Mouse (Mus musculus) layer of hippocampus, postnatal 25 days (tissue): Measurements from ENCODE around the gene Erbb3. TPM values are rescaled to one million over a fixed set of nuclear protein-coding genes. Genes with fewer than 3 reads are reported as not detected.
A peak's percentile ranks its signal among the peaks of the same experiment; 100 is the strongest.

ENCODE experiments used
- DNase-seq, 2 experiments: peaks; one replicate each; pipeline ENCODE4 v3.0.0; 2022; ENCODE audit warnings: mixed read lengths in 2 of 2, low spot score in 1 of 2; ENCODE audit errors: extremely low spot score in 1 of 2
- microRNA-seq, 2 experiments: library from miRNA; unstranded; fragments of <30 nt; microRNA quantifications; one replicate each; pipeline ENCODE4 v1.2.0; 2021
- total RNA-seq, 2 experiments: library from RNA; stranded (reverse); gene quantifications; 2 replicates each; pipeline ENCODE4 v1.2.3; 2021

The Erbb3 gene
- total RNA-seq, 2 experiments from 2014 or later = 9.7 to 10.0 TPM

GRCm38 (mm10) chr10:128535624-128536265, 53.7 kb downstream of the Erbb3 start:
- no peak for DNase-seq

- DNase-seq = no peak
Observed at GRCm38 (mm10) chr10:128535206-128535605, 54.2 kb downstream of the Erbb3 start.

- DNase-seq = no peak
Observed at GRCm38 (mm10) chr10:128526366-128527356, 62.8 kb downstream of the Erbb3 start.

- peak; percentile 52 to 58 for DNase-seq
Observed at GRCm38 (mm10) chr10:128525671-128526308, 63.7 kb downstream of the Erbb3 start, which contains the start of gene Esyt1. Esyt1 (minus strand) TSS chr10:128525871.

GRCm38 (mm10) chr10:128524732-128525662, 64.5 kb downstream of the Erbb3 start:
- no peak for DNase-seq

- DNase-seq = no peak
Observed at GRCm38 (mm10) chr10:128524111-128524731, 65.2 kb downstream of the Erbb3 start.

- DNase-seq = no peak
Observed at GRCm38 (mm10) chr10:128522351-128522750, 67.1 kb downstream of the Erbb3 start.

GRCm38 (mm10) chr10:128520591-128520990, 68.9 kb downstream of the Erbb3 start:
- DNase-seq = no peak

- DNase-seq = peak in 1 of 2 experiments; percentile 52
Observed at GRCm38 (mm10) chr10:128518833-128519232, 70.6 kb downstream of the Erbb3 start.

Small RNAs within 50 kb of the gene (microRNA-seq; reads per million reads assigned to microRNA genes)
- gene Gm47275 = 0 reads per million in 2 experiments
- gene Mir6917 = 0.20 to 0.37 reads per million in 2 experiments

Other genes starting within 250 kb of the Erbb3 start
- 10 to 100 TPM; 52.9 to 53.5 TPM for gene Coq10a, start 220.7 kb downstream of the Erbb3 start, total RNA-seq
- gene Ankrd52, start 212.5 kb downstream of the Erbb3 start, total RNA-seq = 10 to 100 TPM; 54.7 to 69.5 TPM
- gene Slc39a5, start 188.4 kb downstream of the Erbb3 start, total RNA-seq = not detected
- 100 to 1,000 TPM in 1 of 2 experiments, 10 to 100 TPM in 1; 96.7 to 101 TPM for gene Nabp2, start 178.2 kb downstream of the Erbb3 start, total RNA-seq
- gene Rnf41, start 178.0 kb downstream of the Erbb3 start, total RNA-seq = 10 to 100 TPM; 68.0 to 76.9 TPM
- 100 to 1,000 TPM; 228 to 242 TPM for gene Smarcc2, start 130.4 kb downstream of the Erbb3 start, total RNA-seq
- 100 to 1,000 TPM; 551 to 619 TPM for gene Myl6, start 95.5 kb downstream of the Erbb3 start, total RNA-seq
- gene Myl6b, start 91.0 kb downstream of the Erbb3 start, total RNA-seq = 10 to 100 TPM; 17.4 to 18.9 TPM
- 1 to 10 TPM; 4.6 to 5.0 TPM for gene Esyt1, start 63.8 kb downstream of the Erbb3 start, total RNA-seq
- 10 to 100 TPM; 13.2 to 14.8 TPM for gene Zc3h10, start 41.9 kb downstream of the Erbb3 start, total RNA-seq
- 1,000 to 10,000 TPM; 1,459 to 1,623 TPM for gene Rpl41, start 40.3 kb downstream of the Erbb3 start, total RNA-seq
- 10 to 100 TPM; 62.9 to 65.3 TPM for gene Pa2g4, start 23.7 kb downstream of the Erbb3 start, total RNA-seq
- gene Rps26, start 37.1 kb upstream of the Erbb3 start, total RNA-seq = 100 to 1,000 TPM; 321 to 324 TPM
- gene Ikzf4, start 56.3 kb upstream of the Erbb3 start, total RNA-seq = 10 to 100 TPM; 10.7 to 17.2 TPM
- 10 to 100 TPM; 11.4 to 13.3 TPM for gene Suox, start 84.4 kb upstream of the Erbb3 start, total RNA-seq
- gene Rab5b, start 106.6 kb upstream of the Erbb3 start, total RNA-seq = 100 to 1,000 TPM; 130 to 136 TPM
- under 1 TPM; 0.49 to 0.62 TPM for gene Pmel, start 114.5 kb upstream of the Erbb3 start, total RNA-seq
- gene Cdk2, start 115.4 kb upstream of the Erbb3 start, total RNA-seq = 1 to 10 TPM; 2.7 to 4.0 TPM
- 1 to 10 TPM; 9.3 to 9.8 TPM for gene Dgka, start 155.2 kb upstream of the Erbb3 start, total RNA-seq
- gene Pym1, start 158.2 kb upstream of the Erbb3 start, total RNA-seq = 10 to 100 TPM; 25.1 to 26.3 TPM
- under 1 TPM; 0.54 to 0.81 TPM for gene Mmp19, start 201.3 kb upstream of the Erbb3 start, total RNA-seq
- 10 to 100 TPM; 66.4 to 68.4 TPM for gene Dnajc14, start 214.4 kb upstream of the Erbb3 start, total RNA-seq
- gene Tmem198b, start 214.7 kb upstream of the Erbb3 start, total RNA-seq = 10 to 100 TPM; 11.3 to 12.1 TPM
- 10 to 100 TPM; 36.5 to 39.9 TPM for gene Sarnp, start 227.7 kb upstream of the Erbb3 start, total RNA-seq
- gene Ormdl2, start 232.0 kb upstream of the Erbb3 start, total RNA-seq = 1 to 10 TPM; 7.9 to 8.8 TPM